Mouse (Mus musculus) neural tube, embryonic 11.5 days (tissue): ENCODE measurements at regions not wholly inside any gene's neighbourhood (a gene's known extent, or its start where the extent isn't known, plus 50 kb on each side); places are given as distances from the start of the nearest gene placed in this dataset.

ENCODE experiments used
- ATAC-seq: fragments of 200-750 bp; cut with Nextera tagmentation; 2 replicates; pipeline ENCODE4 v1.8.0; 2017; ENCODE audit warnings: moderate number of reproducible peaks, mild to moderate bottlenecking, moderate TSS enrichment, moderate library complexity; ENCODE audit not compliant: insufficient read depth, low FRiP score, low TSS enrichment
- DNase-seq: peaks from one replicate; pipeline ENCODE4 v3.0.0-alpha.2; 2015; ENCODE audit warnings: low spot score
- H3K27ac ChIP-seq: fragments of 300-500 bp; sonication (generic); 2 replicates; pipeline ENCODE4 v1.5.1; 2014; ENCODE audit warnings: low read depth, mild to moderate bottlenecking, low read length
- H3K27me3 ChIP-seq: fragments of 300-500 bp; sonication (generic); 2 replicates; pipeline ENCODE4 v1.6.1; 2014; ENCODE audit warnings: mild to moderate bottlenecking, low read length, mixed read lengths; ENCODE audit not compliant: control insufficient read depth, insufficient read depth
- H3K36me3 ChIP-seq: fragments of 300-500 bp; sonication (generic); 2 replicates; pipeline ENCODE4 v1.6.1; 2014; ENCODE audit warnings: mild to moderate bottlenecking, low read length, moderate library complexity, mixed read lengths; ENCODE audit not compliant: control insufficient read depth, insufficient read depth
- H3K4me1 ChIP-seq: fragments of 300-500 bp; sonication (generic); 2 replicates; pipeline ENCODE4 v1.6.1; 2014; ENCODE audit warnings: low read length, mixed read lengths; ENCODE audit not compliant: control insufficient read depth, insufficient read depth
- H3K4me2 ChIP-seq: fragments of 300-500 bp; sonication (generic); 2 replicates; pipeline ENCODE4 v1.6.1; 2014; ENCODE audit warnings: low read depth, mild to moderate bottlenecking, moderate library complexity
- H3K4me3 ChIP-seq: fragments of 300-500 bp; sonication (generic); 2 replicates; pipeline ENCODE4 v1.5.1; 2014; ENCODE audit warnings: low read depth, low read length
- H3K9ac ChIP-seq: fragments of 300-500 bp; sonication (generic); 2 replicates; pipeline ENCODE4 v1.6.1; 2014; ENCODE audit warnings: mild to moderate bottlenecking, low read length
- H3K9me3 ChIP-seq: fragments of 300-500 bp; sonication (generic); 2 replicates; pipeline ENCODE4 v1.6.1; 2016; ENCODE audit warnings: low read length; ENCODE audit not compliant: control insufficient read depth
- WGBS: fragments of 180-500 bp; shearing (Covaris S2); extraction: QIAGEN DNeasy Blood & Tissue Kit; methylation state at CpG from one replicate; pipeline ENCODE4 v1.1.7; 2014; 5-methylcytosine and 5-hydroxymethylcytosine counted together

- Histone ChIP-seq H3K4me3 (no peak overlapping the region), H3K9ac (no peak overlapping the region), H3K9me3 (no peaks in the 10 kb centered on the region), H3K27ac (no peak overlapping the region), H3K36me3 (no peaks in the 10 kb centered on the region), H3K4me1 (no peaks in the 10 kb centered on the region), H3K27me3 (no peaks in the 10 kb centered on the region), H3K4me2 (no peak overlapping the region)
- no peak for DNase-seq
- no peak for ATAC-seq
- 78% methylated on average over 8 of the region's 8 CpGs for WGBS
Measured at GRCm38 (mm10) chr10:96481325-96481638, 135.5 kb upstream of the Btg1 start.

- Histone ChIP-seq H3K27ac (no peak overlapping the region), H3K27me3 (no peaks in the 10 kb centered on the region), H3K4me1 (no peaks in the 10 kb centered on the region), H3K9me3 (no peaks in the 10 kb centered on the region), H3K36me3 (no peaks in the 10 kb centered on the region), H3K9ac (no peak overlapping the region), H3K4me3 (no peak overlapping the region), H3K4me2 (no peak overlapping the region)
- 96% methylated on average over 3 of the region's 3 CpGs for WGBS
- DNase-seq (no peak), ATAC-seq (no peak)
Measured at GRCm38 (mm10) chr10:96486724-96487123, 130.1 kb upstream of the Btg1 start.

GRCm38 (mm10) chr10:96493706-96494105, 123.1 kb upstream of the Btg1 start:
- H3K4me2 ChIP-seq, result no peak overlapping the region
- H3K9me3 ChIP-seq, result no peaks in the 10 kb centered on the region
- H3K9ac ChIP-seq, result no peak overlapping the region
- ATAC-seq, result no peak
- no peak for DNase-seq
- no peak overlapping the region for H3K27ac ChIP-seq
- no peaks in the 10 kb centered on the region for H3K36me3 ChIP-seq
- no peaks in the 10 kb centered on the region for H3K4me1 ChIP-seq
- WGBS, result 81% methylated on average over 1 of the region's 1 CpGs
- H3K27me3 ChIP-seq, result no peaks in the 10 kb centered on the region
- no peak overlapping the region for H3K4me3 ChIP-seq

GRCm38 (mm10) chr10:96496700-96497099, 120.1 kb upstream of the Btg1 start:
- WGBS, result 96% methylated on average over 3 of the region's 3 CpGs
- Histone ChIP-seq H3K4me2 (no peak overlapping the region), H3K9ac (no peak overlapping the region), H3K4me3 (no peak overlapping the region), H3K27me3 (no peaks in the 10 kb centered on the region), H3K36me3 (no peaks in the 10 kb centered on the region), H3K27ac (no peak overlapping the region), H3K9me3 (no peaks in the 10 kb centered on the region), H3K4me1 (no peaks in the 10 kb centered on the region)
- DNase-seq, result no peak
- ATAC-seq, result no peak

DNA sequence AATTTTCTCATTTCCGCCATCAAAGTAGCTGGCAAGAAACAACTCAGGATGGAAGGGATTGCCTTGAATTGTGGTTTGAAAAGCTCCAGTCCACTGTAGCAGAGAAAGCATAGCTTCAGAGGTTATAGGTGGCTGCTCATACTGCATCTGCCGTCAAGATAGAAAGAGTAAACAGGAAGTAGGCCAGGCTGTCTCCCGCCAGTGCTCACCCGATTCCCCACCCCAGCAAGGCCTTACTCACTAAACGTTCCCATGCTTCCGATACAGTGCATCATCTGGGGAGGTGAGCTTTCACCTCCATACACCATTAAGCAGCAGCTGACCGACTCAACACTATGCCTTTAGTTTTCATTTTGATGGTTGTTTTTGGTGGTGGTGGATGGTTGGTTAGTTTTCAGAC, 119.3 kb upstream of the Btg1 start:
- no peak overlapping the region for H3K27ac ChIP-seq
- H3K9ac ChIP-seq, result no peak overlapping the region
- H3K36me3 ChIP-seq, result no peaks in the 10 kb centered on the region
- ATAC-seq (no peak), DNase-seq (no peak)
- no peaks in the 10 kb centered on the region for H3K9me3 ChIP-seq
- WGBS, result 88% methylated on average over 7 of the region's 7 CpGs
- no peaks in the 10 kb centered on the region for H3K4me1 ChIP-seq
- H3K4me2 ChIP-seq, result no peak overlapping the region
- no peaks in the 10 kb centered on the region for H3K27me3 ChIP-seq
- H3K4me3 ChIP-seq, result no peak overlapping the region

DNA sequence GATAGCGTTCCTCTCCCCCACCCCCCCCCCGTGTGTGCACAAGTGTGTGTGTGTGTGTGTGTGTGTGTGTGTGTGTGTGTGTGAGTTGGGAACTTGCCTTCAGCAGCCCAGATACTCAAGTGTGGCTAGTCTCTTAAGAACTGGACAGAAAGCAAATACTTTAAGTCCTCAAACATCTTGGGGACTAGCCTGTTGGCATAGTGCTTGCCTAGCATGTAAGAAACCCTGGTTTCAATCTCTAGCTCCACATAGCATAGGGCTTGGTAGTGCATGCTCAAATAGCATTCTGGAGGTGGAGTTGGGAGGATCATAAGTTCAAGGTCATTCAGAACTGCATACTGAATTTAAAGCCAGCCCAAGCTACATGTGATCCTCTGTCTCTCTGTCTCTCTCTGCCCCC, 117.5 kb upstream of the Btg1 start:
- no peak overlapping the region for H3K4me2 ChIP-seq
- DNase-seq, result no peak
- H3K36me3 ChIP-seq, result no peaks in the 10 kb centered on the region
- no peak overlapping the region for H3K27ac ChIP-seq
- H3K4me3 ChIP-seq, result no peak overlapping the region
- no peak for ATAC-seq
- H3K9ac ChIP-seq, result no peak overlapping the region
- no peaks in the 10 kb centered on the region for H3K27me3 ChIP-seq
- H3K9me3 ChIP-seq, result no peaks in the 10 kb centered on the region
- WGBS, result 100% methylated on average over 2 of the region's 2 CpGs
- no peaks in the 10 kb centered on the region for H3K4me1 ChIP-seq

DNA sequence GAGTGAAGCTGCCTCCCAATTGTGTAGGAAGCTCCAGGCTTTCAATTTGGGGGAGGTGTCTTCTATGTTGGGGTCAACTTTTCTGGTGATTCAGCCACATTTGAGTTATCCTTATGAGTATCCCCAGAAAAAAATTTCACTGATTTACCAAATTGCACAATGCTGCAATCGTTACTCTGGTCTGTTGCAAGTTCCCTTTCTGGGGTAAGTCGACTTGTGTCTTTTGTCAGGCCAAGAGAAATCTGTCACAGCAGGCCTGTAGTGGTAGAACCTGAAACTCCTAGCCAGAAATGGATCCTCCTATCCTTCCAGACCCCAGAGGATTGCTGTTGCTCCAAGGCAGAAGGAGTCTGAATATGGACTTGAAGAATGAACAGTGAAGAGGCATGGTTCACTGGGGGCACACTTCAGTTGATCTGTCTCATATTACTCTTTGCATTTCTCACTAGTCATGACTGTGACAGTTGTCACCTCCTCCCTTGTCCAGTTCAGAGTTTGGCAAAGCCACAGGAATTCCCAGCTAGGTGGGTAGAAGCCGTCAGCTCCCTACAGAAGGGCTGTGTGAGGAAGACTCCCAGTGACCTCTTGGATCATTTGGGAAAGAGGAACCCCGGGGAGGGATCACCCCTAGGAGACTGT, 114.6 kb upstream of the Btg1 start:
- no peak for DNase-seq
- no peak overlapping the region for H3K27ac ChIP-seq
- no peak overlapping the region for H3K4me3 ChIP-seq
- no peaks in the 10 kb centered on the region for H3K4me1 ChIP-seq
- H3K9me3 ChIP-seq, result no peaks in the 10 kb centered on the region
- ATAC-seq, result no peak
- H3K9ac ChIP-seq, result no peak overlapping the region
- no peaks in the 10 kb centered on the region for H3K36me3 ChIP-seq
- H3K27me3 ChIP-seq, result no peaks in the 10 kb centered on the region
- WGBS, result 82% methylated on average over 4 of the region's 4 CpGs
- H3K4me2 ChIP-seq, result no peak overlapping the region

DNA sequence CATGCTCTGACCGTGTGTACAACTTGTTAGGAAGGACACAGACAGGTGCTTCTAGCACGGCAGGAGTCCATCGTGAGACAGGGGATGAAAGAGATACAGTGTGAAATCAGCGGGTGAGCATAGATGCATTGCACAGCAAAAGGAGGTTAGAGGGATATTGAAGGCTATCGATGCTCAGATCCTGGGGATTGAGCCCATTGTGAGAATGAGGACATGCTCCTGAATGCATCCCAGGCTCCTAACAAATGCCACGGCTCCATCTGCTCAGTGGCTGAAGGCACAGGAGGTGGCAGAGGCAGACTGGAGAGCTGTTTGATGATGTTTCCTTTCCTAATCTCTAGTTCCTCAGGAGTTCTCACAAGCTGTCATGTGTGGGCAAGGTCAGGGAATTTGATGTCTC, 114.1 kb upstream of the Btg1 start:
- H3K4me2 ChIP-seq, result no peak overlapping the region
- no peak for DNase-seq
- H3K36me3 ChIP-seq, result no peaks in the 10 kb centered on the region
- no peaks in the 10 kb centered on the region for H3K27me3 ChIP-seq
- WGBS, result 76% methylated on average over 6 of the region's 6 CpGs
- H3K4me3 ChIP-seq, result no peak overlapping the region
- no peak overlapping the region for H3K27ac ChIP-seq
- H3K9ac ChIP-seq, result no peak overlapping the region
- no peak for ATAC-seq
- no peaks in the 10 kb centered on the region for H3K4me1 ChIP-seq
- H3K9me3 ChIP-seq, result no peaks in the 10 kb centered on the region

DNA sequence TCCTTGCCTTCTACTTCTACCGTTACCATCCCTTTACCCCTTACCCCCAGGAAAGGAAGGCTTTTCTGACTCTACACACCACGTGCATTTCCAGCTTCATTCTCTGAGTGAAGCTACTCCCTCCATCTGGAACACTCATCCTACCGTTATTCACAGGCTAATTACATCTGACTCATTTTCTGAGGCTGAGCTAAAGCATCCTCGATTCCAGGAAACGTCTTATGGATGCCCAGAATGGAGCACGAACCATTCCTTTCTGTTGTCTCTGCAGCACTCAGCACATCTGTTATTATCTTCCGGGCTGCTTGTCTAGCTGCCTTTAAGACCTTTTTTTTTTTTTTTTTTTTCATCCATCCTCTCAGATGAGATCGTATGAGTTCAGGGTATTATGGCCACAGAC, 112.5 kb upstream of the Btg1 start:
- Histone ChIP-seq H3K9me3 (no peaks in the 10 kb centered on the region), H3K4me3 (no peak overlapping the region), H3K27me3 (no peaks in the 10 kb centered on the region), H3K4me1 (no peaks in the 10 kb centered on the region), H3K4me2 (no peak overlapping the region), H3K36me3 (no peaks in the 10 kb centered on the region), H3K27ac (no peak overlapping the region), H3K9ac (no peak overlapping the region)
- DNase-seq, result no peak
- no peak for ATAC-seq
- 88% methylated on average over 8 of the region's 8 CpGs for WGBS
